In genomic region chr12:70809957-70810356, GRCm38 (mm10) we compare ENCODE assay signal across 26 mouse cellular contexts. TPM values are rescaled to one million over a fixed set of nuclear protein-coding genes. Genes with fewer than 3 reads are reported as not detected.
DNase-seq lines count a peak whose midpoint lies in the region; ATAC-seq and TF ChIP-seq lines count a peak whose summit lies in the region.
"Had no signal": no experiment of that assay in that cellular context is flagged by ENCODE, and none has a peak within 500 bp of the region (broad histone marks: within the 10 kb centered on the region; RNA-seq: fewer than 3 reads in every experiment).

No protein-coding gene starts in this region.

- DNase-seq in midbrain, embryonic 14.5 days = peak; percentile 39
- peak; percentile 40 for DNase-seq in brain, embryonic 14.5 days (ENCODE audit: low read depth)
- peak; percentile 37 for DNase-seq in hindbrain, postnatal 0 days (ENCODE audit: low spot score)
- DNase-seq: adrenal gland, adult 2 months; adrenal gland, postnatal 14 days; cerebellum, adult 11-12 months; cerebellum, adult 8-10 months; cerebellum, postnatal 10 days; cerebellum, postnatal 36 days; forebrain, postnatal 0 days; gastrocnemius, adult 2 months; gastrocnemius, postnatal 14 days; heart, adult 18-20 months; heart, postnatal 36 days; kidney, adult 18-20 months had no signal

- TF ChIP-seq CTCF in brain, embryonic 14.5 days (IDR thresholded peaks at IDR 0.05; ENCODE audit: borderline replicate concordance, extremely low read depth, insufficient read depth, insufficient read length) = no peak
- no peak for TF ChIP-seq CTCF in hindbrain, postnatal 0 days (IDR thresholded peaks at IDR 0.05; ENCODE audit: low read depth)

- no peaks in the 10 kb centered on the region for H3K36me3 ChIP-seq in hindbrain, embryonic 13.5 days
- H3K36me3 ChIP-seq in hindbrain, embryonic 12.5 days = no peaks in the 10 kb centered on the region
- no peaks in the 10 kb centered on the region for H3K36me3 ChIP-seq in midbrain, embryonic 14.5 days (ENCODE audit: control insufficient read depth, insufficient read depth, low read length)
- no peaks in the 10 kb centered on the region for H3K36me3 ChIP-seq in midbrain, embryonic 15.5 days (replicated peaks)
- H3K36me3 ChIP-seq in hindbrain, postnatal 0 days (ENCODE audit: insufficient read depth, low read length) = no peaks in the 10 kb centered on the region
- H3K36me3 ChIP-seq: forebrain, embryonic 10.5 days; heart, embryonic 12.5 days; heart, embryonic 15.5 days; hindbrain, embryonic 15.5 days had no signal

- no peak overlapping the region for H3K9ac ChIP-seq in hindbrain, embryonic 13.5 days
- H3K9ac ChIP-seq in hindbrain, embryonic 12.5 days = no peak overlapping the region
- no peak overlapping the region for H3K9ac ChIP-seq in midbrain, embryonic 14.5 days (replicated peaks; ENCODE audit: low read length)
- H3K9ac ChIP-seq in midbrain, embryonic 15.5 days = no peak overlapping the region
- no peak overlapping the region for H3K9ac ChIP-seq in hindbrain, postnatal 0 days (replicated peaks; ENCODE audit: low read length)
- H3K9ac ChIP-seq: forebrain, postnatal 0 days; heart, embryonic 12.5 days; heart, embryonic 15.5 days; hindbrain, embryonic 15.5 days had no signal

- H3K4me2 ChIP-seq in hindbrain, embryonic 13.5 days = no peak overlapping the region
- no peak overlapping the region for H3K4me2 ChIP-seq in hindbrain, embryonic 12.5 days (replicated peaks)
- H3K4me2 ChIP-seq in midbrain, embryonic 14.5 days (ENCODE audit: low read length) = no peak overlapping the region
- H3K4me2 ChIP-seq in midbrain, embryonic 15.5 days = no peak overlapping the region
- H3K4me2 ChIP-seq in hindbrain, postnatal 0 days (ENCODE audit: low read depth, low read length) = no peak overlapping the region
- H3K4me2 ChIP-seq: heart, embryonic 12.5 days; heart, embryonic 15.5 days; hindbrain, embryonic 15.5 days had no signal

- H3K9me3 ChIP-seq in hindbrain, embryonic 13.5 days = no peaks in the 10 kb centered on the region
- no peaks in the 10 kb centered on the region for H3K9me3 ChIP-seq in hindbrain, embryonic 12.5 days (replicated peaks)
- no peaks in the 10 kb centered on the region for H3K9me3 ChIP-seq in midbrain, embryonic 14.5 days (ENCODE audit: control insufficient read depth, low read length)
- H3K9me3 ChIP-seq in midbrain, embryonic 15.5 days = no peaks in the 10 kb centered on the region
- H3K9me3 ChIP-seq in hindbrain, postnatal 0 days (ENCODE audit: low read length) = no peaks in the 10 kb centered on the region
- H3K9me3 ChIP-seq: forebrain, embryonic 10.5 days; heart, embryonic 12.5 days; heart, embryonic 15.5 days; hindbrain, embryonic 15.5 days had no signal

- no peak for TF ChIP-seq POLR2A in brain, embryonic 14.5 days (IDR thresholded peaks at IDR 0.05; ENCODE audit: borderline replicate concordance, extremely low read depth, insufficient read depth, insufficient read length, poor library complexity, severe bottlenecking)

- H3K4me1 ChIP-seq in hindbrain, embryonic 13.5 days (replicated peaks) = no peaks in the 10 kb centered on the region
- H3K4me1 ChIP-seq in hindbrain, embryonic 12.5 days = no peaks in the 10 kb centered on the region
- H3K4me1 ChIP-seq in midbrain, embryonic 14.5 days (ENCODE audit: control insufficient read depth, insufficient read depth, low read length) = no peaks in the 10 kb centered on the region
- H3K4me1 ChIP-seq in midbrain, embryonic 15.5 days = no peaks in the 10 kb centered on the region
- no peaks in the 10 kb centered on the region for H3K4me1 ChIP-seq in hindbrain, postnatal 0 days (ENCODE audit: insufficient read depth, low read length)
- H3K4me1 ChIP-seq: hindbrain, embryonic 15.5 days had no signal

- 75% methylated on average over 2 of the region's 2 CpGs for WGBS in hindbrain, embryonic 13.5 days
- 83% methylated on average over 2 of the region's 2 CpGs for WGBS in hindbrain, embryonic 12.5 days
- whole genome bisulfite sequencing in midbrain, embryonic 14.5 days = 73% methylated on average over 2 of the region's 2 CpGs
- WGBS in midbrain, embryonic 15.5 days = 75% methylated on average over 2 of the region's 2 CpGs
- 72% methylated on average over 2 of the region's 2 CpGs for WGBS in hindbrain, postnatal 0 days

- no peak overlapping the region for H3K4me3 ChIP-seq in hindbrain, embryonic 13.5 days
- H3K4me3 ChIP-seq in hindbrain, embryonic 12.5 days = no peak overlapping the region
- H3K4me3 ChIP-seq in midbrain, embryonic 14.5 days (replicated peaks; ENCODE audit: low read depth, low read length) = no peak overlapping the region
- H3K4me3 ChIP-seq in midbrain, embryonic 15.5 days = no peak overlapping the region
- H3K4me3 ChIP-seq in hindbrain, postnatal 0 days (ENCODE audit: low read length) = no peak overlapping the region
- H3K4me3 ChIP-seq: forebrain, embryonic 10.5 days; gastrocnemius, adult 2 months; heart, embryonic 12.5 days; heart, embryonic 15.5 days; hindbrain, embryonic 15.5 days had no signal

- no peak overlapping the region for H3K27ac ChIP-seq in hindbrain, embryonic 13.5 days
- H3K27ac ChIP-seq in hindbrain, embryonic 12.5 days = no peak overlapping the region
- H3K27ac ChIP-seq in midbrain, embryonic 14.5 days (replicated peaks; ENCODE audit: low read depth, low read length) = no peak overlapping the region; the same call in 1 of the 2 replicates
- H3K27ac ChIP-seq in midbrain, embryonic 15.5 days = no peak overlapping the region
- H3K27ac ChIP-seq in hindbrain, postnatal 0 days = no peak overlapping the region
- H3K27ac ChIP-seq: forebrain, embryonic 10.5 days; hindbrain, embryonic 15.5 days had no signal

- no peaks in the 10 kb centered on the region for H3K27me3 ChIP-seq in hindbrain, embryonic 13.5 days
- no peaks in the 10 kb centered on the region for H3K27me3 ChIP-seq in hindbrain, embryonic 12.5 days
- no peaks in the 10 kb centered on the region for H3K27me3 ChIP-seq in midbrain, embryonic 14.5 days (ENCODE audit: control insufficient read depth, insufficient read depth, low read length)
- no peaks in the 10 kb centered on the region for H3K27me3 ChIP-seq in midbrain, embryonic 15.5 days (replicated peaks)
- no peaks in the 10 kb centered on the region for H3K27me3 ChIP-seq in hindbrain, postnatal 0 days (ENCODE audit: insufficient read depth, low read length)
- H3K27me3 ChIP-seq: heart, embryonic 12.5 days; heart, embryonic 15.5 days; hindbrain, embryonic 15.5 days had no signal

- peak; percentile 52; the same call in 1 of the 2 replicates for ATAC-seq in hindbrain, embryonic 13.5 days (ENCODE audit: low FRiP score)
- ATAC-seq in hindbrain, embryonic 12.5 days (ENCODE audit: low FRiP score) = no peak
- no peak for ATAC-seq in midbrain, embryonic 14.5 days (ENCODE audit: low FRiP score, low TSS enrichment)
- ATAC-seq in midbrain, embryonic 15.5 days (replicated peaks) = no peak
- no peak for ATAC-seq in hindbrain, postnatal 0 days
- ATAC-seq: CD4-positive, CD25-positive, alpha-beta regulatory T cell, adult 4 months; forebrain, embryonic 14.5 days; forebrain, postnatal 0 days; inflammation-experienced regulatory T-cells, adult 6 months; intestine, embryonic 16.5 days had no signal

RNA-seq across cellular contexts. Expression of gene Frmd6, which starts 15.4 kb away (rescaled TPM):
- 9.7 and 9.9 TPM in 2 replicates for polyA plus RNA-seq in hindbrain, embryonic 13.5 days (2015; fragmentation: Nextera tagmentation; extraction: Ambion mirVana)
- 28.2 and 33.3 TPM in 2 replicates for polyA plus RNA-seq in hindbrain, embryonic 12.5 days (2016; fragmentation: Nextera tagmentation; extraction: Ambion mirVana)
- polyA plus RNA-seq in midbrain, embryonic 14.5 days (2014; fragmentation: Nextera tagmentation; extraction: Ambion mirVana) = 5.9 and 11.0 TPM in 2 replicates
- 9.2 and 9.7 TPM in 2 replicates for polyA plus RNA-seq in midbrain, embryonic 15.5 days (2015; fragmentation: Nextera tagmentation; extraction: Ambion mirVana)
- polyA plus RNA-seq in brain, embryonic 14.5 days (2012; rRNA removed) = 10.6 and 13.2 TPM in 2 replicates
- 7.0 and 7.9 TPM in 2 replicates for total RNA-seq in hindbrain, postnatal 0 days (2014; rRNA removed)
- polyA plus RNA-seq in hindbrain, postnatal 0 days (2015; fragmentation: Nextera tagmentation; extraction: Ambion mirVana) = 5.8 and 6.5 TPM in 2 replicates
